Mouse (Mus musculus) hindbrain, embryonic 11.5 days (tissue): Measurements from ENCODE around the gene Reep3. TPM values are rescaled to one million over a fixed set of nuclear protein-coding genes. Genes with fewer than 3 reads are reported as not detected.

Source experiments
- ATAC-seq: fragments of 200-750 bp; cut with Nextera tagmentation; 2 replicates; pipeline ENCODE4 v1.8.0; 2017; ENCODE audit warnings: mild to moderate bottlenecking, moderate TSS enrichment, moderate library complexity; ENCODE audit not compliant: low FRiP score
- DNase-seq: peaks from one replicate; pipeline ENCODE4 v3.0.0-alpha.2; 2015; ENCODE audit warnings: low spot score
- H3K27ac ChIP-seq: fragments of 300-500 bp; sonication (generic); 2 replicates; pipeline ENCODE4 v1.5.1; 2014; ENCODE audit warnings: mild to moderate bottlenecking, low read depth, low read length
- H3K27me3 ChIP-seq: fragments of 300-500 bp; sonication (generic); 2 replicates; pipeline ENCODE4 v1.6.1; 2014; ENCODE audit warnings: mild to moderate bottlenecking, low read length, moderate library complexity, mixed read lengths; ENCODE audit not compliant: control insufficient read depth, insufficient read depth
- H3K36me3 ChIP-seq: fragments of 300-500 bp; sonication (generic); 2 replicates; pipeline ENCODE4 v1.6.1; 2014; ENCODE audit warnings: mild to moderate bottlenecking, low read length, moderate library complexity, mixed read lengths; ENCODE audit not compliant: control insufficient read depth, insufficient read depth
- H3K4me1 ChIP-seq: fragments of 300-500 bp; sonication (generic); replicated peaks from 2 replicates; pipeline ENCODE4 v1.6.1; 2014; ENCODE audit warnings: low read length, mixed read lengths; ENCODE audit not compliant: control insufficient read depth, insufficient read depth
- H3K4me2 ChIP-seq: fragments of 300-500 bp; sonication (generic); replicated peaks from 2 replicates; pipeline ENCODE4 v1.6.1; 2014; ENCODE audit warnings: mild to moderate bottlenecking, low read depth, low read length
- H3K4me3 ChIP-seq: fragments of 300-500 bp; sonication (generic); 2 replicates; pipeline ENCODE4 v1.5.1; 2014; ENCODE audit warnings: low read depth, low read length
- H3K9ac ChIP-seq: fragments of 300-500 bp; sonication (generic); 2 replicates; pipeline ENCODE4 v1.6.1; 2014; ENCODE audit warnings: low read depth, low read length
- H3K9me3 ChIP-seq: fragments of 300-500 bp; sonication (generic); 2 replicates; pipeline ENCODE4 v1.6.1; 2016; ENCODE audit warnings: low read length; ENCODE audit not compliant: control insufficient read depth
- WGBS: fragments of 180-500 bp; shearing (Covaris S2); extraction: QIAGEN DNeasy Blood & Tissue Kit; methylation state at CpG from one replicate; pipeline ENCODE4 v1.1.7; 2014; 5-methylcytosine and 5-hydroxymethylcytosine counted together
- polyA plus RNA-seq: library from polyadenylated mRNA; unstranded; fragments of >200 nt; fragmentation: Nextera tagmentation; extraction: Ambion mirVana; gene quantifications from 2 replicates; pipeline ENCODE4 v1.2.1, GENCODE M21; 2014

Reep3 gene
- polyA plus RNA-seq, 1 experiment from 2014 or later = 53.8 TPM

GRCm38 (mm10) chr10:66966391-66967109, 130.2 kb downstream of the Reep3 start:
- Histone ChIP-seq H3K4me2 (no peak overlapping the region), H3K9me3 (no peaks in the 10 kb centered on the region), H3K4me1 (no peaks in the 10 kb centered on the region), H3K9ac (no peak overlapping the region), H3K27me3 (no peaks in the 10 kb centered on the region), H3K27ac (no peak overlapping the region), H3K36me3 (no peaks in the 10 kb centered on the region), H3K4me3 (no peak overlapping the region)
- DNase-seq (no peak), ATAC-seq (no peak)
- 80% methylated on average over 9 of the region's 9 CpGs for WGBS

GRCm38 (mm10) chr10:66960136-66960535, 136.6 kb downstream of the Reep3 start:
- ATAC-seq (no peak), DNase-seq (no peak)
- H3K4me1 ChIP-seq = no peaks in the 10 kb centered on the region
- no peaks in the 10 kb centered on the region for H3K36me3 ChIP-seq
- H3K27ac ChIP-seq = no peak overlapping the region
- H3K9ac ChIP-seq = no peak overlapping the region
- no peaks in the 10 kb centered on the region for H3K27me3 ChIP-seq
- no peak overlapping the region for H3K4me2 ChIP-seq
- WGBS = 86% methylated on average over 8 of the region's 8 CpGs
- no peaks in the 10 kb centered on the region for H3K9me3 ChIP-seq
- H3K4me3 ChIP-seq = no peak overlapping the region

Other genes starting within 250 kb of the Reep3 start
- gene Jmjd1c, start 820 bp downstream of the Reep3 start, polyA plus RNA-seq = 55.0 and 63.8 TPM in 2 replicates
- 49.5 and 51.5 TPM in 2 replicates for gene Nrbf2, start 188.4 kb upstream of the Reep3 start, polyA plus RNA-seq